Mouse (Mus musculus): ENCODE data around the gene Cuedc1.

The Cuedc1 gene

DNA sequence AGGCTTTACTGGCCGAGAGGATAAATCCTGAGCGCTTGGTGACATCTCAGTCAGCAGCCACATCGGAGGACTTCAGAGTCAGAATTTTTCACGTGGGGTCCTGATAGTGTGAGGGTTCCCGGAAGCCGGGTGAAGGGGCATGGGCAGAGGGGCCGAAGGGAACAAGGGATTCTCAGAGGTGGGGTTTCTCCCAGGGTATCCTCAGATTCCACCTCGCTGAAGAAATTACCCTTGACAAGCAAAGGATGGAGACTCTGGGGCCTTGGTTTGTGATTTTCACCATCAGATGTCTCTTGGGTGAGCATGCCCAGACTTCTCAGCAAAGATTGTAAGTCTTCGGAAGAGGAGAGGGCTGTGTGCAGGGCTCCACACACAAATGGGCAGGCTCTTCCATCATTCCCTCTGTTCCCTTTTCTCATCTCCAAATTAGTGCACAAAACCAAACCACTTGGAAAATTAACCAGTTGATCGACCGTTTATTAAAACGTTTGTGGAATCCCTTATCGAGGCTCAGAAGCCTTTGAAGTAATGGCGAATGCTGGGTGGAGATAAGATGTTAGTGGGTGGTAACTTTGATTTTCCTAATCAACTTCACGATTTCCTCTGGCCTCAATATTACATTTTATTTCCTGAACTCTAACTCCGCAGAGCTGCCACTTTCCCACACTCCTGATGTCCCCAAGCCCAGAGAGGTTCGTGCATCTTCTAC lies at the start of gene Cuedc1:
TSS of gene Cuedc1 (plus strand) at position 38 of the 709 bp plus-strand sequence.
- no peak for DNase-seq (ENCODE audit: low spot score in 2 of 2)

DNA sequence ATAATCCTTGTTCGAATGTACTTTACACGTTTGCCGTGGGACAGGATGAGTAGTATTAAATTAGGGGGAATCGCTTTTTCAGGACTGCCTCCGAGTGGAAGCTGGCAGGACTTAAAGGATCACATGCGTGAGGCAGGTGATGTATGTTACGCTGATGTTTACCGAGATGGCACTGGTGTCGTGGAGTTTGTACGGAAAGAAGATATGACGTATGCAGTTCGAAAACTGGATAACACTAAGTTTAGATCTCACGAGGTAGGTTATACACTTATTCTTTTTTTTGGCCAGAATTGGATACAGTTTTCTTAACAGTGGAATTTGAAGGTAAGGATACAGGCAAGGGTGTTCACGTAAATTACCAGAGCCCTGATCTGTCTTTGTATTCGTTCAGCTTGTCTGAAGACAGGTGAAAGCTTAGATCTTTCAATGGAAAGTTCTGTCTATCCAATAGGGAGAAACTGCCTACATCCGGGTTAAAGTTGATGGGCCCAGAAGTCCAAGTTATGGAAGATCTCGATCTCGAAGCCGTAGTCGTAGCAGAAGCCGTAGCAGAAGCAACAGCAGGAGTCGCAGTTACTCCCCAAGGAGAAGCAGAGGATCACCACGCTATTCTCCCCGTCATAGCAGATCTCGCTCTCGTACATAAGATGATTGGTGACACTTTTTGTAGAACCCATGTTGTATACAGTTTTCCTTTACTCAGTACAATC lies 48.7 kb upstream of the Cuedc1 start:
- DNase-seq (ENCODE audit: low spot score in 2 of 2) = peak; percentile 18 to 58

DNA sequence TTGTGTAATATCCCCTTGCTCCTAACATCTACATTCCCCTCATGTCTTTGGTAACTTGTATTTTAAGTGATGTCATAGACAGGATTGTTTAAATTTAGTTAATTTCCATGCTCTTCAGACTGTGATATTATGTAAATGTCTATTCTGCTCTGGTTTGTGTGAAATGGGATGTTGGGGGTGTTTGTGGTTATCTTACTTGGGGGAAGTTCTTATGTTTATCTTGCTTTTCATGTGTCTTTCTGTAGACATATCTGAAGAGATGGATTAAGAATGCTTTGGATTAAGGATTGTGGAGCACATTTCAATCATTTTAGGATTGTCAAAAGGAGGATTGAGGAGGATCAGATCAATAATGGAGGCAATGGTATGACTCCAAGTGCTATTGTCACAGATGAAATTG lies 48.1 kb upstream of the Cuedc1 start:
- DNase-seq (ENCODE audit: low spot score in 2 of 2) = no peak

DNA sequence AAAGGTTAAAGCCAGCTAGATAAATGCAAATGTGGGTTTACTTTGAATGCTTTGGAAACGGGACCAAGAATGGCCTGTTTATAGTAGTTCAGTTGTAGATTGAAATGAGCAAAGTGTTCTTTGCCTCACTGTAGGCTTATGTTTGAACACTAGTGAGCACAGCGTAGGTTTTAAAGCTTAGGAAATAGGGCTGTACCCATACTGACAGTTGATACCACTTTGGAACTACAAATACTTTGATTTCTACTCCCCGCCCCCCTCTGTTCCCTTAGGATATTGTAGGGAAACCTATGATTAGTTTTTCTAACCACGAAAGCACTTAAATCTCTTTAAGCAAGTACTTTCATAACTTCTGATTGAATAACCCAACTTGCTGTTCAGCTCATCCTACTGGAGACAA lies 45.2 kb upstream of the Cuedc1 start:
- DNase-seq (ENCODE audit: low spot score in 2 of 2) = no peak

DNA sequence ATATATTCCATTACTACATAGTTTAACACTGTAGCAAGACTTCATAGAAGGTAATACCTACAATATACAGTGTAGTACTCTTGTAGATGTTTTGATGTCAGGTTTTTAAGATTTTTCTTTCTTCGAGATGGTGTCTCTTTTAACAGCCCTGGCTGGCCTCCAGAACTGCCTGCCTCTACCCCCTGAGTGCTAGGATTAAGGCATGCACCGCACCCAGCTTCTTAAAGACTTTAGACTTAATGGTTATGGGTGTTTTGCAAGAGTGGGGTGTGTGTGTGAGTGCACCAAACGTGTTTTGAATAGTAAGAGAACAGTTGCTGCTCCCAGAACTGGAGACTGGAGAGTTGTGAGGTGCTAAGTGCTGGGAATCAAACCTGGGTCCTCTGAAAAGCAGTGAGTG lies 44.0 kb upstream of the Cuedc1 start:
- DNase-seq (ENCODE audit: low spot score in 2 of 2) = no peak

DNA sequence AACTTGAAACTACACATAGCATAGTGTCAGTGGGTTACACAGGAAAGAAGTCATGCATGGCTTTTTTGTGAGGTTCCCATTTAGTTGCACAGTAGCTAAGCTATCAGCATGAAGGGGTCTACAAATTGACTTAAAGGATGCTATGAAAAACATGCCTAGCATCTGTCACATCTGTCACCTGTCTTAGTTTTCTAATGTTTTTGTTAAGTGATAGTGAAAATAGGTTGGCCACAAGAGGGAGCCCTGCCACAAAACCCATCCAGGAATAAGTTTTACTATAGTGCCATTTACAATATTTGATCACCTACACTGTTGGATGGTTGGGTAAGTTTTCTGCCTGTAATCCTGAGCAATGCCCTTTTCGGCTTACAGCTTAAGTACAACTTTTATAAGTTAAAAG lies 43.3 kb upstream of the Cuedc1 start:
- DNase-seq (ENCODE audit: low spot score in 2 of 2) = peak; percentile 54 to 75

DNA sequence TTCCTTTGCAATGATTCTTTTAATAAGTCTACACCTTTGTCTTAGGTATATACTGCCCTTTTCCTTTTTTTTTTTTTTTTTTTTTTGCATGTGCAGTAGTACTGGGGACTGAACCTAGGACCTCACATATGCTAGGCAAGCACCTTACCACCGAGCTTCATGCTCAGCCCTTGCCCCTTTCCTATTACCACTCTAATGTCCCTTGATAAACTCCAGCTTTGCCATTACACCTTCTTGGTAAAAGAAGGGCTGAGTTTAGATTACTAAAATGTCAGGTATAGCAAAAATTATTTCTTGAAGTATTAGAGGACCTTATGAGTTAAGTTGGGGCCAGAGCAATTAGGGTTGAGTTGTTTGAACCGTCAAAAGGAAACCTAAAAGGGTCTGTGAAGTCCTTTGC lies 42.1 kb upstream of the Cuedc1 start:
- DNase-seq (ENCODE audit: low spot score in 2 of 2) = no peak

DNA sequence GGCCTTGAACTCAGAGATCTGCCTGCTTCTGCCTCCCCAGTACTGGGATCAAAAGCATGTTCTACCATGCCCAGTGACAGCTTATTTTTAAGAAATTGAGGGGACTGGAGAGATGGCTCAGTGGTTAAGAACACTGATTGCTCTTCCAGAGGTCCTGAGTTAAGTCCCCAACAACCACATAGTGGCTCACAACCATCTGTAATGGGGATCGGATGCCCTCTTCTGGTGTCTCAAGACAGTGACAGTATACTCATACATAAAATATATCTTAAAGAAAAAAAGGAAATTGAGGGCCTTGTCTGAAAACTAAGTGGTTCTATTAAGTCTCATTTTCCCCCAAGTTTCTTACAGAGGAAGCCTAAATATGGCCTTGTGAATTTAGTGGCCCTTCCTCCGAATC lies 40.1 kb upstream of the Cuedc1 start:
- no peak for DNase-seq (ENCODE audit: low spot score in 2 of 2)

DNA sequence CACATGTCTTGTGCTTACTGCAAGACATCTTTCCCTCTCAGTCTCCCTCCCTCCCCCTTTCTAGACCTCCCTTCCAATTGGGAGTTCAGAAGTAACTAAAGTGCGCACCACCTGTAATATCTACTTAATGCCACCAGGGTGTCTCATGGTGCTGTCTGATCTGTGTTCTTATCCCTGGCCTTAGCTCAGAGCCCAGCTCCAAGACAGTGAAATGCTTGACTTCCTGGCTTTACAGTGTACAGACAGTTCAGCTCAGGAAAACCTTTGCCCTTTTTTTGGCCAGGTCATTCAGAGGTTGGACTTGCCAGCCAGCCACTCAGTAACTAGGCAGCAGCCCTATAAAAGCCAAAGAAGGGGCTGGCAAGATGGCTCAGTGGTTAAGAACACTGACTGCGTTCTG lies 38.7 kb upstream of the Cuedc1 start:
- DNase-seq (ENCODE audit: low spot score in 2 of 2) = no peak

DNA sequence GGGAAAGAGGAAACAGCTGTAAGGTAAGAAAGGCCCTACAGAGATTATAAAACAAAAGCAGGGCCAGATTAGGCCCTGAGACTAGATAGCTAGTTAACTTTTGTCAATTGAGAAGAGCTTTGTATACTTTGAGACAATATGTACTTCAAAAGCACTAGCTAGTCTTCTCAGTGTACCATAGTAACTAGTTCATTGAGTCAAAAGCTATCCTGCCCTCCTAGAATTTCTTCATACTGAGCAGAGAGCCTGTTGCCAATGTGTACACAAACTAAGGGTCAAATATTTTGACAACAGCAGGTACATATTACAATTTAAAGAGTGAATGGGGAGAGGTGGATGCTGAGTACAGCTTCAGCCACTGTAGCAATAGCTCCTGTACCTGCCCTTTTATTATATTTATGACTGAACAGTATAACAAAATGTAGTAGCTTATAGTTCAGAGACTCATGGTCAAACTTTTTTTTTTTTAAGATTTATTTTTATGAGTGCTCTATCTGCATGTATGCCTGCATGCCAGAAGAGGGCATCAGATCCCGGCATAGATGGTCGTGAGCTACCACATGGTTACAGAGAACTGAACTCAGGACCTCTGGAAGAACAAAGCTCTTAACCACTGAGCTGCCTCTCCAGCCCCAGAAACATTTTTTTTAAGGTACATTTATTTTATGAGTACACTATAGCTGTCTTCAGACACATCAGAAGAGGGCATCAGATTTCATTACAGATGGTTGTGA lies 35.8 kb upstream of the Cuedc1 start:
- DNase-seq (ENCODE audit: low spot score in 2 of 2) = no peak

DNA sequence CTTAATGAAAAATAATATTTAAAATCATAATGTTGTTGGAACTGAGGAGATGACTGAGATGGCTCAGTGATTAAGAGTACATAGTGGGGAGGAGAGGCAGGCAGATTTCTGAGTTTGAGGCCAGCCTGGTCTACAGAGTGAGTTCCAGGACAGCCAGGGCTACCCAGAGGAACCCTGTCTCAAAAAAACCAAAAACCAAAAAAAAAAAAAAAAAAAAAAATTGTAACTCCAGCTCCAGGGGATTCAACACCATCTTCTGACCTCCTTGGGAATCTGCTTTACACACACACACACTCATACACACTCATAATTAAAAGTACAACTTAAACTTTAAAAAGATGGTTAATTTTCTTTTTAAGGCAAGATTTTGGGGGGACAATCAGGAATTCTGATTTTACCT lies 32.1 kb upstream of the Cuedc1 start:
- DNase-seq (ENCODE audit: low spot score in 2 of 2) = no peak

DNA sequence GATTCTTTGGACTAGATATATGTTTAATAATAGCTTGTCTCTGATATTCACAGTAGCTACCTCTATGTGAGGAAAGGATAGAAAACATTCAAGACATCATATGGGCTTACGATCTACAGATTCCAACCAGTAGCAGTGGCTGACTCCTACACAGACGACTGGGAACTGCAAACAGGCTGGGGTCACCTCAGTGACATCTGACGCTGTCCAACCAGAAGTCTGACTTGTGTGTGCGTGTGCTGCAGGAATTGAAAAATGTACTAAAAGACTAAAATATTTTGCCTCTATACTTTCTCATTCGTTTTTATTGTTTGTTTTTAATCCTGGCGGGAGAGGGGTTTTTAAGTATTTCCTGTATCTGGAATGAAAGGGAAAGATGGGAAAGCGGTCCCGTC lies 30.7 kb upstream of the Cuedc1 start:
- DNase-seq (ENCODE audit: low spot score in 2 of 2) = no peak

DNA sequence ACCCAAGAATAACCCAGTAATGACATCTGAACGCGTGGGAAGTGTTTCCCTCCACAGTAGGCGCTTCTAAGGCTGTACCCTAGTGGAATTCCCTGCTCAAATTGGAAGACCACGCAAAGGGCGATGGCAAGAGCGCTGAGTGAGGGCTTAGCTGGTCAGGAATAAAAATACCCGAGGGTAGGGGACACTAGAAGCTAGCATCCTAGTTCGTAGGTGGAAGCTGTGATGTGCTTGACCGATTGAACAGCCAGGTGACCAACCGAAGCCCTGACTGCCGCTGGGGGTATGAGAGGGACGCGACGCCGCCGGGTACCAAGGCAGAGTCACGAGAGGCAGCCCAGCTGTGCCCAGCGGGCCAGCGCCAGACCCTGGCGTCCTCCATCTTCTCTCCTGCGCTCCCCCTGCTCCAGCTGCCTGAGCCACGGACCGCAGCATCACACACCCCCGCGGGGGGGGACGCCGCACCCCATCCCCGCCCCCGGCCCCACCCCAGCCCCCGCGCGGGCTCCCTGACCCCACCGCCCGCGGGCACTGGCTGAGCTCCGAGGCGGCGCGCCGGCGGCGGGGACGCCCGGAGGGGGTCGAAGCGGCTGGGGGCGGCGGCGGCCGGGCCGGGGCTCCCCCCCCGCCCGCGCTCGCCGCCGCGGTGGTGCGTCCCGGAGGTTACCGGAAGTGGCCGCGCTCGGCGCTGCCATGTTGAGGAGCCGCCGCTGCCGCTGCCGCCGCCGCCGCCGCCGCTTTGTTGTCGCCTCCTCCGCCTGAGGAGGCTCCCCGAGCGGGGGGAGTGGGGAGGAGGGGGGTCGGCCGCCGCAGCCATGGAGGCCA lies 30.1 kb upstream of the Cuedc1 start, which contains the start of gene Vezf1:
TSS of gene Vezf1 (plus strand) at position 694 of the 825 bp plus-strand sequence.
- peak; percentile 83 to 92 for DNase-seq (ENCODE audit: low spot score in 2 of 2)

DNA sequence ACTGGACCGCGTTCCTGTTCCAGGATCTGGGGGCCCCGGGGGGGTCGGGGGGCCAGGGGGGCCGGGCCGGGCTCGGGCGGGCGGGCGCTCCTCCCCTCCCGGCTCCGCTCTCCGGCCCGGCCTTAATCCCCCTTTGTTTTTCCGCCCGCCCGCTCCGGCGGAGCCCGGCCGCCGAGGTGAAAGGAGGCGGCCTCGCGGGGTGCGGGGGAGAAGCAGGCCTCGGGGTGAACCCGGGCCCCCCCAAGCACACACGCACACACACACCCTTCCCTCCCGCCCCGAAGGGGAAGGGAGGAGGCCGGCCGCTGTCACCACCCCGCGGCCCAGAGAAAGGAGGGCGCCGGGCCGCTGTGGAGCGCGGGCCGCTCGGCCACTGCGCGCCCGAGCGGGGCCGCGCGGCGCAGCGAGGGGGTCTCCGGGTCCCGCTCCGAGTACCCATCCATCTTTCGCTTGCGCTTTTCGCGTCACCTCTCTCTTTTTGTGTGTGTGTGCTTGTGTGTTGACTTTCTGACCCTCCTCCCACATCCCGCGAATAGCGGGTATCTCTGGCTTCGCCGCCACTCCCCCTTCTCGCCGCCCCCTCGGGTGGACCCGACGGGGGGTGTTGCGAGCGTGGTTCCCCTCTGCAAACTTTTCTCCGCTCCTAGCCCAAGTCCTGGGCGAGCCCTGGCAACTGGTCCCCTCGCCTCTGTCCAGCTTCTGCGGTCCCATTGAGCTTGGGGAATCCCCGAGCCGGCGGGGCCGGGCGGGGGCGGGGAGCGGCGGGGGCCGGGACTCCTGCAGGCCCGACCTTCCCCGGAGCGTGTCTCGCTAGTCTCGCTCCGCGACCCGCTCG lies 29.2 kb upstream of the Cuedc1 start:
- peak; percentile 56 to 84 for DNase-seq (ENCODE audit: low spot score in 2 of 2)

DNA sequence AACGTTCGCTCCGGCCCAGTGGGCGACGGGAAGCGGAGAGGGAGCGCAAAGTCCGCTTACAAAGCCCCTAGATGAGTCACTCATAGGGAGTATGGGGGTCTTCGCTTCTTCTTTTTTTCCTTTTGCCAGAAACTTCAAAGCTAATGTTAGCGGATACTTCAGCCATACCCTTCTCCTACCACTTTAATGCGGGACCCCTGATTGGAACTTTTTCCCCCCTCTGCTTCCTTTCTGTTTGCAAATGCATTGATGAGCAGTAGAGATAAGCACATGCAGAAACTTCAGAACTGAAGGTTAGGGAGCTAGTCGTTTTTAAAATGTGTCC lies 28.6 kb upstream of the Cuedc1 start:
- no peak for DNase-seq (ENCODE audit: low spot score in 2 of 2)

DNA sequence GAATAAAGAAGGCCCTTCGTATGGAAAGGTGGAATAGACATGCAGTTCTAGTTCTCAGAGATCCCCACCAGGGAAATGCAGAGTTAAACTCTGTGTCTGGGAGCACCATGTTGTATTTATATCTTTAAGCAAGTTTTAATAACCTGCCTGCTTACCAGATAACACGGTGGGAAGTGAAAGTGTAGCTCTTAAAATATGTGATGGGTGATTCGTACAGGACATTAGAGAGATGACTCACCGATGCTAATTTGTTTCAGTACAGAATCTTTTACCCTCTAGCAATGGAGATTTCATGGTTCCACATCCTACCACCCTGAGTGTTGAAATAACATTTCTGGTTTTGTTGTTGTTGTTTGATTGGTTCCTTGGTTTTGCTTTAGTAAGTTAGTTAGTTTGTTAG lies 27.5 kb upstream of the Cuedc1 start:
- no peak for DNase-seq (ENCODE audit: low spot score in 2 of 2)

DNA sequence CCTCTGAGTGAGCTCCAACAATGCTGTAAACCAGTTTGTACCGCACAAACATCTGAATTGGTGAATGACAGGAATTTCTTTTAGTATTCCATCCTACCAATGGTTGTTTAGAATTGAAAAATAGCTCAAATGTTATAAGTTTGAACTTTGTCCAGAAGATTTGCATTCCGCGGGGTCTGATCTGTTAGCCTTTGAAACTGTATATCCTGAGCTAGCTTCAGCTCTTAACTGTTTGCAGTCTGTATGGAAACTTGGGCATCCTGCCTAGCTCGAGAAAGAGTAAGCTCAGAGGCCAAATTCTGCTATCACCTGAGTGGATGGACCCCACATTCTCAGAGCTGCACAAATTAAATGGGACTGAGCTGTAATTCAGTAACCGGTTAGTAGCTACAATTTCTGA lies 26.7 kb upstream of the Cuedc1 start:
- no peak for DNase-seq (ENCODE audit: low spot score in 2 of 2)

DNA sequence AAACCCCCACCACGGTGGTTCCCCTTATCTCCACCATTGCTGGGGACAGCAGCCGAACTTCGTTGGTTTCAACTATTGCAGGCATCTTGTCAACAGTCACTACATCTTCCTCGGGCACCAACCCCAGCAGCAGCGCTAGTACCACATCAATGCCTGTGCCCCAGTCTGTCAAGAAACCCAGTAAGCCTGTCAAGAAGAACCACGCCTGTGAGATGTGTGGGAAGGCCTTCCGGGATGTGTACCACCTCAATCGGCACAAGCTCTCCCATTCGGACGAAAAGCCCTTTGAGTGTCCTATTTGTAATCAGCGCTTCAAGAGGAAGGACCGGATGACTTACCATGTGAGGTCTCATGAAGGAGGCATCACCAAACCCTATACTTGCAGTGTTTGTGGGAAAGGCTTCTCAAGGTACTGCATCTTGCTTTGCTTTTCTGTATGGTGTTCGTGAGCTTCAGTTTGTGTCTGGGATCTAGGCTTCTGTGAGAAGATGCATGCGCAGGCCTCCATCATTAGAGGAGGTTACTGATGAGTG lies 24.4 kb upstream of the Cuedc1 start:
- DNase-seq (ENCODE audit: low spot score in 2 of 2) = no peak

DNA sequence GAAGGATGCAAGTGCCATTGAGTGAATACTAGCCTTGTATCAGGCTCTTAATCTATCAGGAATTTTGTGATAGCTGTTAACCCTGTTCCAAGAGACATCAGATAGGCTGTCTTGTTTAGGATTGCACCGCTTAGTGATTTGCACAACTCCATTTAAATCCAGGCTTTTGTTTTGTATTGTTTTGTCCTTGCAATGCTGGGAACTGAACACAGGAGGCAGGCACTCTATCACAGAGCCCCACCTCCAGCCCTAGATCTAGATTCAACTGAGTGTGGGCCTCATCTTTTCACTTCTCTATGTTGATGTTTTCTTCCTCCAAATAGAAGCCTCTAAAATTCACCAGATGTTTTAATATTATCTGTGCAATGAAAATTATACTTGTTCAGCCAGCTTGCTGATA lies 22.2 kb upstream of the Cuedc1 start:
- DNase-seq (ENCODE audit: low spot score in 2 of 2) = no peak

DNA sequence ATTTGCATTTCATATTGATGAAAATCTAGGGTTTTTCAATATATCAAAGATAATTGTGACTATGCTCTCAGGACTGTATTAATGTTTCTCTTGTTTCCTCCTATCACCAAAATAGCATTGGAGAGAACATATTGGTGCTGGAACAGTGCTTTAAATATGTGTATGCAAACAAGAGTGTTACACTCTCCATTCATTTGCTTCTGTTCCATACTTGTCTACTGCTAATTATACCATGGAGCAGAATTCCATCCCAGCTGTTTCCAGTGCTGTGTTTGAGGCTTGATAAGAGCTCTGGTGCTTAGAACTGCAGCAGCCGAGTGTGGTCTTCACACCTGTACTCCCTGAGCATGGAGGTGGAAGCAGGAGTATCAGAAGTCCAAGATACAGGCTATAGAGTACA lies 21.5 kb upstream of the Cuedc1 start:
- no peak for DNase-seq (ENCODE audit: low spot score in 2 of 2)

DNA sequence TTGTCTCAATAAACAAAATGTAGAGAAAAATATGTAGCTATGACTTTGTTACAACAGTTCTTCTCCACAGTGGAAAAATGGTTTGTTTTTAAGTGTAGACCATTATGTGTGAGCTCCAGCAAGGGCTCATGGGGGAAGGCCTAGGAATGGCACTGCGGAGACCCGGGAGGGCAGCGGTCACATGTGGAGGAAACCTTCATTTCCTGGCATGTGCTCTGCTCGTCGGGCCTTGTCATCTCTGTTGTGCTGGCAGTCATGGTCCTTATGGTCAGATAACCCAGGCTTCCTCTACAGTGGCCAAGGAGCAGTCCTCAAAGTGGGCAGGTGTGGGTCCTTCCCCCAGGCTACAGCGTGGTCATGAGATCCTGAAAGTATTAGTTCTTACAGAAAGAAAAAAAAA lies 14.2 kb upstream of the Cuedc1 start:
- no peak for DNase-seq (ENCODE audit: low spot score in 2 of 2)
